Mouse (Mus musculus): ENCODE results near the gene Nrros.

- no peak for TF ChIP-seq UBTF (IDR thresholded peaks at IDR 0.05; ENCODE audit: borderline replicate concordance, insufficient read depth, low read depth, low read length)
- no peak for TF ChIP-seq ZKSCAN1 (IDR thresholded peaks at IDR 0.05; ENCODE audit: low read depth, low read length)
- TF ChIP-seq CTCF (IDR thresholded peaks at IDR 0.05 in 2 of 3, conservative IDR thresholded peaks at IDR 0.05 in 1 of 3; ENCODE audit: control insufficient read depth in 1 of 3, insufficient read depth in 1 of 3, low read depth in 2 of 3, low read length in 3 of 3, poor library complexity in 1 of 3, severe bottlenecking in 1 of 3) = peak; percentile 19 to 40 (median 30); a peak in 5 of 6 replicates
- TF ChIP-seq MYC (IDR thresholded peaks at IDR 0.05; ENCODE audit: low read depth, low read length) = no peak
- TF ChIP-seq RCOR1 (IDR thresholded peaks at IDR 0.05; ENCODE audit: low read depth, low read length) = no peak
- TF ChIP-seq MAX (IDR thresholded peaks at IDR 0.05; ENCODE audit: low read length) = no peak
- TF ChIP-seq RAD21 (IDR thresholded peaks at IDR 0.05; ENCODE audit: low read depth, low read length) = no peak
- TF ChIP-seq TCF12 (IDR thresholded peaks at IDR 0.05; ENCODE audit: low read depth, low read length) = no peak
Observed at GRCm38 (mm10) chr16:32120454-32120853, 44.9 kb downstream of the Nrros start.
